Mouse (Mus musculus) neural tube, embryonic 15.5 days (tissue): Measurements from ENCODE around the gene Efna1. TPM values are rescaled to one million over a fixed set of nuclear protein-coding genes. Genes with fewer than 3 reads are reported as not detected.

Source experiments
- ATAC-seq: fragments of 200-750 bp; cut with Nextera tagmentation; 2 replicates; pipeline ENCODE4 v1.8.0; 2017; ENCODE audit warnings: mild to moderate bottlenecking, moderate TSS enrichment, moderate library complexity; ENCODE audit not compliant: low FRiP score
- H3K27ac ChIP-seq: fragments of 300-500 bp; sonication (generic); replicated peaks from 2 replicates; pipeline ENCODE4 v1.5.1; 2015; ENCODE audit warnings: mild to moderate bottlenecking, inconsistent platforms
- H3K27me3 ChIP-seq: fragments of 300-500 bp; sonication (generic); replicated peaks from 2 replicates; pipeline ENCODE4 v1.6.1; 2015; ENCODE audit warnings: inconsistent platforms
- H3K36me3 ChIP-seq: fragments of 300-500 bp; sonication (generic); 2 replicates; pipeline ENCODE4 v1.6.1; 2015; ENCODE audit warnings: inconsistent platforms
- H3K4me1 ChIP-seq: fragments of 300-500 bp; sonication (generic); 2 replicates; pipeline ENCODE4 v1.6.1; 2015; ENCODE audit warnings: inconsistent platforms
- H3K4me2 ChIP-seq: fragments of 300-500 bp; sonication (generic); 2 replicates; pipeline ENCODE4 v1.6.1; 2015; ENCODE audit warnings: inconsistent platforms, mild to moderate bottlenecking, moderate library complexity
- H3K4me3 ChIP-seq: fragments of 300-500 bp; sonication (generic); replicated peaks from 2 replicates; pipeline ENCODE4 v1.5.1; 2015; ENCODE audit warnings: mild to moderate bottlenecking, inconsistent platforms
- H3K9ac ChIP-seq: fragments of 300-500 bp; sonication (generic); replicated peaks from 2 replicates; pipeline ENCODE4 v1.6.1; 2015; ENCODE audit warnings: mild to moderate bottlenecking, inconsistent platforms
- H3K9me3 ChIP-seq: fragments of 300-500 bp; sonication (generic); replicated peaks from 2 replicates; pipeline ENCODE4 v1.6.1; 2016; ENCODE audit warnings: inconsistent platforms
- WGBS: fragments of 180-500 bp; shearing (Covaris S2); methylation state at CpG from one replicate; pipeline ENCODE4 v1.1.7; 2015; ENCODE audit warnings: mixed read lengths; 5-methylcytosine and 5-hydroxymethylcytosine counted together
- polyA plus RNA-seq: library from polyadenylated mRNA; unstranded; fragments of >200 nt; fragmentation: Nextera tagmentation; extraction: Ambion mirVana; gene quantifications from 2 replicates; pipeline ENCODE4 v1.2.1, GENCODE M21; 2015

Gene Efna1
- polyA plus RNA-seq, 1 experiment from 2014 or later: 9.7 TPM

DNA sequence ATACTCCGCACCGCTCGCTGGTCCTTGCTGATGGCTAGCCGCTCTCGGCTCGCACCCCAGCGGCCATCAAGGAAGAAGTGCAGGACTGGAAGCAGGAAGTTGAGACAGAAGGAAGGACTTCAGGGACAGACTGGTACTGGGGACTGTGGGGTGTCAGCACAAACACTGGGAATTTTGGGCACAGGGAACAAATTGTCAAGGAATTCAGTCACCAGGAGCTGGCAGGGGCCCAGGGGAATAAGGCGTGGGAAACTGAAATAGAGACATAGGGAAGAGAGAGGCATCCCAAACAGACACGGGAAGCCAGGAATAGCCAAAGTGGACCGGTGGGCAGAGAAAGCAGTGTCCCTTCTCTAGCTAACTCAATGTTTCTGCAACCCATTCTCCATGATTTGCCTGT is 44.4 kb downstream of the Efna1 start:
- Histone ChIP-seq H3K4me3 (no peak overlapping the region), H3K27me3 (no peaks in the 10 kb centered on the region), H3K27ac (no peak overlapping the region), H3K4me2 (no peak overlapping the region), H3K36me3 (peaks cover 85% of the 10 kb centered on the region), H3K4me1 (no peaks in the 10 kb centered on the region), H3K9ac (no peak overlapping the region), H3K9me3 (no peaks in the 10 kb centered on the region)
- ATAC-seq: no peak
- 92% methylated on average over 10 of the region's 10 CpGs for WGBS

DNA sequence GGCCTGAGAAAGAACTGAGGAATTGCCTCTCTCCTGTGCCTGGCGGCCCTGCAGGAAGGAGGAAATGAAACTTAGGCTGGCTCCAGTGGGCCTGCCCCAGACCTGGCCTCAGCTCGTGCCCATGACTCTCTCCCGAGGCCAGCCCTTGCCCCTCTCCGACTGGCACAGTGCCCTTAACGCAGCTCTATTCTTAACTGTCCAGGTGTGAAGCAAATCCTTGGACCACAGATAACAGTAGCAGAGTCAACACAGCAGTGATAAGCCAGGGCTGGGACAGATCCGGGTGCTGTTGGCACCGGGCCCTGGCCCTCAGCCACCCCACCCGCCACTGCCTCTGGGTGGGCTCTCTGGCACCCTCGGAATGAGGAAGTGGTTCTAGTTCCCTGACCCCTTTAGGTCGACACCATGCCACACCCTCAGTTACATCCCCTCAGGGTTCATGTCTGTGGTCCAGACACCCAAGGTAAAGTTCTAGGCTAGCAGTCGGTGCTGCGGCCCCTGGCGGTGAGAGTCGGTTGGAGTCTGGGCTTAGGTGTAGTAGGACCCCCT is 47.3 kb downstream of the Efna1 start:
- no peaks in the 10 kb centered on the region for H3K27me3 ChIP-seq
- no peak overlapping the region for H3K27ac ChIP-seq
- 87% methylated on average over 14 of the region's 14 CpGs for WGBS
- no peak overlapping the region for H3K4me2 ChIP-seq
- H3K36me3 ChIP-seq: peaks cover 56% of the 10 kb centered on the region
- no peak overlapping the region for H3K9ac ChIP-seq
- no peaks in the 10 kb centered on the region for H3K9me3 ChIP-seq
- no peak for ATAC-seq
- peaks cover 1% of the 10 kb centered on the region for H3K4me1 ChIP-seq
- no peak overlapping the region for H3K4me3 ChIP-seq

DNA sequence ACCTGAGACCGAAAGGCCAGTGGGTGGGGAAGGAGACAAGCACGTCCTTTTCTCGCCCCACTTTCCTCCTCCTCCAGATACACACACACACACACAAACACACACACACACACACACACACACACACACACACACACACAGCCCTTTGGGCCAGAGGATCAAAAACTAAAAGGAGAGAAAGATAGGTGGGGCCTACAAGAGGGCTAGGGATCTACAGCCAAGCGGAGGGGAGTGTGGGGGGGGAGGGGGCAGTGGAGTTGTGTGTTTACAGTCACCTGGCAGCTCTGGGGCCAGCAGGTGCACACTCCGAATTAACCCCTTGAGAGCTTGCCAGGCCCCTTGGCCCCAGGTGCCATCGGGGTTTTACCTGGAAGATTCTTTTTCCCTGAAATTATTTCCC is 48.3 kb downstream of the Efna1 start:
- Histone ChIP-seq H3K27ac (no peak overlapping the region), H3K27me3 (no peaks in the 10 kb centered on the region), H3K4me3 (no peak overlapping the region), H3K36me3 (peaks cover 46% of the 10 kb centered on the region), H3K9ac (no peak overlapping the region), H3K9me3 (no peaks in the 10 kb centered on the region), H3K4me2 (no peak overlapping the region), H3K4me1 (peaks cover 11% of the 10 kb centered on the region)
- no peak for ATAC-seq
- 66% methylated on average over 6 of the region's 6 CpGs for WGBS

DNA sequence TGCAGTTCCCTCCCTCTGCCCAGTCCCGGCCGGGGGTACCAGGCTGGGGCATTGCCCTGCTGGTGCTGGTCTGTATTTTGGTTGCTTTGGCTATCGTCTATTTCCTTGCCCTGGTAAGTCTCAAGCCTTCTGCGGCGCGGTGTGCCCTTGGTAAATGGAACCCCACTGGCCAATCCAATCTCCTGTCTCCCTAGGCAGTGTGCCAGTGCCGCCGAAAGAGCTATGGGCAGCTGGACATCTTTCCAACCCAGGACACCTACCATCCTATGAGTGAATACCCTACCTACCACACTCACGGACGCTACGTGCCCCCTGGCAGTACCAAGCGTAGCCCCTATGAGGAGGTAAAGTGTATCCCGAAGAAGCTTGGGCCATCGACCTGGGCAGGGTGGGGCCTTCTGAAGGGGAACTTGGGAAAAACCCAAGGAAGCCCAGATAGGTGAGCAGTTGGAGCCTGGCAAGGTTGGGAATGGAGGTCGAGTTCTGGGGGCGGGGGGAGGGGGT is 49.1 kb downstream of the Efna1 start:
- Histone ChIP-seq H3K27ac (no peak overlapping the region), H3K27me3 (no peaks in the 10 kb centered on the region), H3K9ac (no peak overlapping the region), H3K36me3 (peaks cover 38% of the 10 kb centered on the region), H3K4me2 (no peak overlapping the region), H3K4me1 (peaks cover 19% of the 10 kb centered on the region), H3K9me3 (no peaks in the 10 kb centered on the region), H3K4me3 (no peak overlapping the region)
- no peak for ATAC-seq
- 79% methylated on average over 16 of the region's 16 CpGs for WGBS

DNA sequence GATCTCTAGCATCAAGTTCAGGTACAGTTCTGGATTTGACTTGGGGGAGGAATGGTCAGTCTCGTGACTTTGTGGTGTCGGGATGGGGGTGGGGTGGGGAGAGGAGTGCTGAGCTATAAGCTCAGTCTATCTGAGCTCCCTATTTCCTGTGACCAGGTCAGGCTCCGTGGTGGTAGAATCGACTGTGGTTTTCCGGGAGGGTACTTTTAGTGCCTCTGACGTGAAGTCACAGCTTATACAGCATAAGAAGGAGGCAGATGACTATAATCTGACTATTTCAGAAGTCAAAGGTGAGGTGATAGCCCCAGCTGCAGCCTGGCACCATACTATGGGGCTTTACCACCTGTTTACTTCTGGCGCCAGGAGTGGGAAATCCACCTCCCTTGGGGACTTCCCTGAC is 49.6 kb downstream of the Efna1 start:
- no peaks in the 10 kb centered on the region for H3K9me3 ChIP-seq
- no peak overlapping the region for H3K4me2 ChIP-seq
- no peak overlapping the region for H3K4me3 ChIP-seq
- 76% methylated on average over 7 of the region's 7 CpGs for WGBS
- no peaks in the 10 kb centered on the region for H3K27me3 ChIP-seq
- no peak for ATAC-seq
- peaks cover 24% of the 10 kb centered on the region for H3K4me1 ChIP-seq
- H3K27ac ChIP-seq: no peak overlapping the region
- peaks cover 33% of the 10 kb centered on the region for H3K36me3 ChIP-seq
- no peak overlapping the region for H3K9ac ChIP-seq

DNA sequence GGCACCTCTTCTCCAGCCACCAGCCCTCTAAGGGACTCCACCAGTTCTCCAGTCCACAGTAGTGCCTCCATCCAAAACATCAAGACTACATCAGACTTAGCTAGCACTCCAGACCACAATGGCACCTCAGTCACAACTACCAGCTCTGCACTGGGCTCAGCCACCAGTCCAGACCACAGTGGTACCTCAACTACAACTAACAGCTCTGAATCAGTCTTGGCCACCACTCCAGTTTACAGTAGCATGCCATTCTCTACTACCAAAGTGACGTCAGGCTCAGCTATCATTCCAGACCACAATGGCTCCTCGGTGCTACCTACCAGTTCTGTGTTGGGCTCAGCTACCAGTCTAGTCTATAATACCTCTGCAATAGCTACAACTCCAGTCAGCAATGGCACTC is 50.4 kb downstream of the Efna1 start:
- Histone ChIP-seq H3K4me2 (no peak overlapping the region), H3K9ac (no peak overlapping the region), H3K27ac (no peak overlapping the region), H3K4me1 (peaks cover 31% of the 10 kb centered on the region), H3K4me3 (no peak overlapping the region), H3K36me3 (peaks cover 26% of the 10 kb centered on the region), H3K27me3 (no peaks in the 10 kb centered on the region), H3K9me3 (no peaks in the 10 kb centered on the region)
- WGBS: 86% methylated on average over 2 of the region's 2 CpGs
- ATAC-seq: no peak

DNA sequence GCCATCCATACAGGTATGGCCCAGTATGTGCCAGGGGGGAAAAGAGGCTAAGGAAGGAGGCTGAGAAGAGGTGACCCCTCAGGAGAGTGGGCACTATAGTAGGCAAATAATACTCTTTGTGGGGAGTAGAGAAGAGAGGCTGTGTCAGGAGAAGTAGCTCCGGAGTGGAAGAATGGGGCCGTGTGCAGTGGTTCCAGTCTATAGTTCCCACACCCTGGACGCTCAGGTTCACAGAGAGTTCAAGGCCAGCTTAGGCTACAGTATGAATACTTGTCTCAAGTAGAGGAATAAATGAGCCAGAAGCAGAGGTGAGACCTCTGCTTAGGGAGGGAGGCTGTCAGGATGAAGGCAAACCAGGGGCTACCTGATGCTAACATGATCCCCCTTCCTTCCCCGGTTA is 51.7 kb downstream of the Efna1 start:
- no peak overlapping the region for H3K4me2 ChIP-seq
- no peaks in the 10 kb centered on the region for H3K9me3 ChIP-seq
- H3K27ac ChIP-seq: no peak overlapping the region
- no peak for ATAC-seq
- H3K9ac ChIP-seq: no peak overlapping the region
- H3K4me3 ChIP-seq: no peak overlapping the region
- no peaks in the 10 kb centered on the region for H3K27me3 ChIP-seq
- peaks cover 41% of the 10 kb centered on the region for H3K4me1 ChIP-seq
- WGBS: 50% methylated on average over 4 of the region's 4 CpGs
- H3K36me3 ChIP-seq: peaks cover 13% of the 10 kb centered on the region

DNA sequence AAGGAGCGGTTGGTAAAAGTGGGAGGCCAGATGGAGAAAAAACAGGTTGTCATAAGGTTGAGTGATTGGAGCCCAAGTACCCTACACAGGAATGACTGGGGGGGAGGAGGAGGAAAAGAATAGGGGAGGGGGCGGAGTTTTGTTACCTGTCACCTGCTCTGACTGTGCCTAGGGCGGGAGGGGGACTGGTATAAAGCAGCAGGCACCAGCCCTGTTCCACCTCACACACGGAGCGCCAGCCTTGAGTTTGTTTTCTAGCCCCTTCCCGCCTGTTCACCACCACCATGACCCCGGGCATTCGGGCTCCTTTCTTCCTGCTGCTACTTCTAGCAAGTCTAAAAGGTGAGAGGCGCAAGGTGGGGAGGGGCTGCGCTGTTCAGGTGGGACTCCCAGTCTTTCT is 52.1 kb downstream of the Efna1 start, which contains the start of gene Muc1:
Muc1 (plus strand) TSS at position 222 of the 400 bp plus-strand sequence.
- peak within 1 kb of the TSS; percentile 48; the same call in 1 of the 2 replicates for H3K9ac ChIP-seq
- peak within 1 kb of the TSS; percentile 67 for H3K4me2 ChIP-seq
- peaks cover 45% of the 10 kb centered on the region for H3K4me1 ChIP-seq

DNA sequence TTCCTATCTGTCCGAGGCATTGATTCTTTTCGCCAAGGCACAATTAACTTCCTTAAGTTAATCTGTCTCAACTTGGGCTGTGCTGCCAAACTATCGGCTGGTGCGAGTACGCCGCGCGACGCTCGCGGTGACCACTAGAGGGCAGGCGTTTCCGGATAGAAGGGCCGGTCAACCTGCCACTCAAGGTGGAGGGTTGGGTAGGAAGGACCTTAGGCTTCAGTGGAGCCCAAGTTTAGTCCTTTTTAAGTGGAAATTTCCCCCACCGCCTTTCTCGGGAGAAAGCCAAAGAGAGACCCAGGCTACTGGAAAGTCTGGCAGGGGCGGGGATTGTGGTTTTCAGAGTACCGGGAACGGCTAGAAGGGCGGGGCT is 52.8 kb downstream of the Efna1 start:
- peak; percentile 51 for ATAC-seq
- H3K4me1 ChIP-seq: peaks cover 50% of the 10 kb centered on the region
- H3K9me3 ChIP-seq: no peaks in the 10 kb centered on the region
- H3K36me3 ChIP-seq: peaks cover 2% of the 10 kb centered on the region
- no peaks in the 10 kb centered on the region for H3K27me3 ChIP-seq
- under 1% methylated on average over 20 of the region's 20 CpGs for WGBS
- peak overlapping the region; percentile 41 for H3K4me3 ChIP-seq
- H3K27ac ChIP-seq: peak overlapping the region; percentile 80
- peak overlapping the region; percentile 28; the same call in 1 of the 2 replicates for H3K9ac ChIP-seq
- peak overlapping the region; percentile 67 for H3K4me2 ChIP-seq

More for the DNA sequence above, 52.1 kb downstream of the Efna1 start, which contains the start of gene Muc1:
- Histone ChIP-seq H3K9me3 (no peaks in the 10 kb centered on the region), H3K4me3 (peak within 1 kb of the TSS; percentile 41), H3K36me3 (peaks cover 8% of the 10 kb centered on the region), H3K27me3 (no peaks in the 10 kb centered on the region), H3K27ac (peak within 1 kb of the TSS; percentile 80)
- no peak for ATAC-seq
- 34% methylated on average over 10 of the region's 10 CpGs for WGBS

DNA sequence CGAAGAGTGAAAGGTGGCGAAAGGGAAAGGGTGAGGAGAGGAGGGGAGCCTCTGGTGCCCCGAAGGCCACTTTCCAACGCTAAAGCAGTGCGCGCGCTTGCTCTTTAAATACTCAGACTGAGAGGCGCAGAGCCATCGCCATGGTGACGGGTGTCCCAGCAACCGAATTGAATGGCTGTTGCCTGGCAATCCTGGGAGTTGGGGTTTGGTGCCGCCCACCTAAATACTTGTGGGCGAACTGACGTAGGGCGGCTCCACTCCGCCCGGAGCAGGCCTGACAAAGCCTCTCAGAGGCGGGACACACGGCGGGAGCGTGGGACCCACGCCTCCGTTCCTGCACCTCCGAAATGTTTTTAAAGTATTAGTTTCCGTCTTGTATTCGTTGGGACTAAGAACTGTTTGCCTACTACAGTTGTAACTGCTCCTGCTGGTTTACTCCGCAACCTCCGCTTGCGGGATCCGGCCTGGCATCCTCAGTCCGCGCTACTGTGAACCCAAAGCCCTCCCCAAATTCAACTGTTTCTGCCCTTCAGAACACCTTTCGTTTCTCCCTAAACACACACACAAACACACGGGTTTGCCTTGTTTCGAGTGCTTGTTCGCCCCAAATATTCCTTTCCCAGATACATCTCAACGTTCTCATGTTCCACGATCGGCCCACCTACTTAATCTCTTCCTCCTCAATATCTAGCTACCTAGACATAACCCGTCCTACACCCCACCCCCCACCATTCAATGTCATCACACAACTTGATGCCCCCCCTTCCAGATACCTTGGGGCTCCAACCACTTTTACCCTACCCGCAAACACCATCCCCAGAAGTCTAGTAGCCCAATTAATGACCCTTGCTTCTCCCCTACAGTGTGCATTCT is 53.4 kb downstream of the Efna1 start:
- no peaks in the 10 kb centered on the region for H3K9me3 ChIP-seq
- no peaks in the 10 kb centered on the region for H3K36me3 ChIP-seq
- H3K27me3 ChIP-seq: no peaks in the 10 kb centered on the region
- H3K9ac ChIP-seq: peak overlapping the region; percentile 48
- H3K4me3 ChIP-seq: peak overlapping the region; percentile 41
- 2% methylated on average over 41 of the region's 41 CpGs for WGBS
- peak overlapping the region; percentile 80 for H3K27ac ChIP-seq
- H3K4me1 ChIP-seq: peaks cover 50% of the 10 kb centered on the region
- peak; percentile 76 for ATAC-seq
- peak overlapping the region; percentile 67 for H3K4me2 ChIP-seq

DNA sequence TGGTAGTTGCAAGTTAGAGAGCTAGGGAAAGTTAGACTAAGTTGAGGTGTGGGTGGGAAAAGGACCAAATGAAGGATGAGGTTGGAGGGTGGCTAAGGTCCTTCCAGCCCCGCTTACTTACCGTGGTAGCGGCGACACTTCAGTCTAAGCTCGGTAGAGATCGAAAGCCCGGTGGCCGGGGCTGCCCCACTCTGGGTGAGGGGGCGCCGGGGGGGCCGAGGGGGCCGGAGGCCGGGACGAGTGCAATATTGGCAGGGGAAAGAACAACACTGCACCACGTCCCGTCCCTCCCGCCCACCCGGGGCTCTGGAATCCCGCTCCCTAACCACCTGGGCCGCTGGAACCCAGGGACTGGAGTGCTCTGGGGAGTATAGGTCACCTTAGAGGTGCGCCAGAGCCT is 54.0 kb downstream of the Efna1 start, which contains the start of gene Mtx1:
Mtx1 (minus strand) TSS at position 189 of the 400 bp plus-strand sequence.
- H3K4me2 ChIP-seq: peak within 1 kb of the TSS; percentile 67
- H3K9me3 ChIP-seq: no peaks in the 10 kb centered on the region
- H3K27me3 ChIP-seq: no peaks in the 10 kb centered on the region
- peak within 1 kb of the TSS; percentile 80 for H3K27ac ChIP-seq
- H3K36me3 ChIP-seq: no peaks in the 10 kb centered on the region
- H3K4me3 ChIP-seq: peak within 1 kb of the TSS; percentile 41
- peaks cover 50% of the 10 kb centered on the region for H3K4me1 ChIP-seq
- 2% methylated on average over 21 of the region's 21 CpGs for WGBS
- H3K9ac ChIP-seq: peak within 1 kb of the TSS; percentile 48
- ATAC-seq: peak; percentile 16

DNA sequence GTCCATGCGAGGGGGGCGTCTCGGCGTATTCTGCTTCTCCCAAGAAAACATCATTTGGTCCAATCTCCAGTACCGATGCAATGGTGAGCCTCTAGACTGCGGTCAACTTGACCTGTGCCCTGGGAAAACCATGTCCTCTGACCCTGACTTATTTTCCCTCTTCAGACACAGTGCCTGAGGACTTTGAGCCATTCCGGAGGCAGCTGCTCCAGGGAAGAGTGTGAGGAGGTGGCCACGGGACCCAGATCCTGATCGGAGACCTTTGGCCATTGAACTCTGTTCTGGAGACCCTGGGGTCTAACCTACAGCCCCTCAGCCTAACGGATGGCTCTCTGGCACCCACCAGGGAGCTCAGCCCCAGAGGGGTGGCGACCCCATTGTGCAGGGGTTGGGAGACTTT is 54.6 kb downstream of the Efna1 start:
- Histone ChIP-seq H3K4me2 (peak overlapping the region; percentile 67), H3K9ac (peak overlapping the region; percentile 48), H3K4me1 (peaks cover 50% of the 10 kb centered on the region), H3K27me3 (no peaks in the 10 kb centered on the region), H3K9me3 (no peaks in the 10 kb centered on the region), H3K4me3 (peak overlapping the region; percentile 41), H3K27ac (peak overlapping the region; percentile 80), H3K36me3 (no peaks in the 10 kb centered on the region)
- 9% methylated on average over 11 of the region's 11 CpGs for WGBS
- ATAC-seq: no peak
